Mouse (Mus musculus): ENCODE results near the gene Slc25a5. TPM values are rescaled to one million over a fixed set of nuclear protein-coding genes. Genes with fewer than 3 reads are reported as not detected.

The Slc25a5 gene
- polyA plus RNA-seq (2014; fragmentation: Nextera tagmentation; extraction: Ambion mirVana): 838 and 851 TPM in 2 replicates

DNA sequence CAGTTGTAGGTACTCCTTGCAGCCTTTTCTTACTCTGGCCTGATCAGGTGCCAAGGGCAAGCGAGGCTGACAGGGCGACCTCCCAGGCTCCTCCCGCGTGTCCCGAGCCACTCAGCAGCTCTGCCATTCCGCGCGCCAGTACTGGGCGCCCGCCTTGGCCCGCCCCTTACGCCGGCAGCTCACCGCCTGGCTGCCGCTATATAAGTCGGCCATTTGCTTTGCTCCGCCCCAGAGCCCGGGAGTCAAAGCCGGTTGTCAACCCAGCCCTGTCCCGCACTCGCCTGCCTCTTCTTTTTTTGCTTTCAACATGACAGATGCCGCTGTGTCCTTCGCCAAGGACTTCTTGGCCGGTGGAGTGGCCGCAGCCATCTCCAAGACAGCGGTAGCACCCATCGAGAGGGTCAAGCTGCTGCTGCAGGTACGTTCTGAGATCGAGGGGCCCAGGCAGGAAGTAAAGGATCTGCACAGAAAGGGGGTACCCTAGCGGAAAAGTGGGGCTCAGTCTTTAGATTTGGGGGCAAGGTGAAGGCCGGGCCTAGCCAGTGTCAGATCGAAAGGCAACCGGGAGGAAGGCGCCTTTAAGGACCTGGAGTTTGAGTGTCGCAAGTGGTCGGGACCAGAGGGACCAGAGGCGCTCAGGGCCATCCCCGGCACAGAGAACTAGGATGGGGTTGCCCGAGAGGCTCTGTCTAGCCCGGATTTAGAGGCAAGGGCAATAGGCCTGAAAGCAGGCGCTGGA lies at the start of gene Slc25a5:
Slc25a5 (plus strand) TSS at position 228 of the 739 bp plus-strand sequence.
- no peaks in the 10 kb centered on the region for H3K4me1 ChIP-seq (ENCODE audit: control insufficient read depth, insufficient read depth, low read length)
- no peaks in the 10 kb centered on the region for H3K9me3 ChIP-seq (ENCODE audit: control insufficient read depth, low read length)
- H3K27ac ChIP-seq (ENCODE audit: low read depth, low read length): peak within 1 kb of the TSS; percentile 87
- peaks cover 10% of the 10 kb centered on the region for H3K36me3 ChIP-seq (ENCODE audit: control insufficient read depth, insufficient read depth, low read length)
- peak; percentile 95 for ATAC-seq (ENCODE audit: low FRiP score, low TSS enrichment)
- peak within 1 kb of the TSS; percentile 59 for H3K4me3 ChIP-seq (ENCODE audit: low read length)
- peak within 1 kb of the TSS; percentile 79 for H3K9ac ChIP-seq (ENCODE audit: low read depth, low read length)
- 26% methylated on average over 41 of the region's 41 CpGs for WGBS
- H3K4me2 ChIP-seq (replicated peaks; ENCODE audit: low read depth, low read length): peak within 1 kb of the TSS; percentile 44
- no peaks in the 10 kb centered on the region for H3K27me3 ChIP-seq (ENCODE audit: control insufficient read depth, insufficient read depth, low read length)

DNA sequence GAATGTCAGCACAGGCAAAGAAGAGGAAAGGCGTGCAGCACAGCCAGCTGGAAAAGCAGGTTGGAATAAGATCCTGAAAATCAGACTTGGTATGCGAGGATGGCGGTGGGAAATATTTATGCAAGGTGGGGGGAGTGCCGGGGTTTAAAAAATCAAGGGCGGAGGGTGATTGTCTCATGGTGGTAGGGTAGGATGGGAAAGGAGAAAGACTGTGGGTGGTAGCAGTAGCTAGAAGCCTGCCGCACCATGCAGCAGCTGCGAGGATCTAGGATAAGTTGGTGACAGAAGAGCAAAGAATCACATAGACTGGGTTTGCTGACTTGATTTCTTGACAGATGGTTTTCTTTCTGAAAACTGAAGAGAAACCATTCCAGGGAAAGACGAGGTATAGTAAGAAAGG lies 48.7 kb upstream of the Slc25a5 start:
- Histone ChIP-seq H3K36me3 (ENCODE audit: control insufficient read depth, insufficient read depth, low read length) (no peaks in the 10 kb centered on the region), H3K9me3 (ENCODE audit: control insufficient read depth, low read length) (no peaks in the 10 kb centered on the region), H3K4me2 (replicated peaks; ENCODE audit: low read depth, low read length) (no peak overlapping the region), H3K27ac (ENCODE audit: low read depth, low read length) (no peak overlapping the region), H3K9ac (ENCODE audit: low read depth, low read length) (no peak overlapping the region), H3K27me3 (ENCODE audit: control insufficient read depth, insufficient read depth, low read length) (no peaks in the 10 kb centered on the region), H3K4me3 (ENCODE audit: low read length) (no peak overlapping the region), H3K4me1 (ENCODE audit: control insufficient read depth, insufficient read depth, low read length) (no peaks in the 10 kb centered on the region)
- 75% methylated on average over 8 of the region's 8 CpGs for WGBS
- no peak for ATAC-seq (ENCODE audit: low FRiP score, low TSS enrichment)

DNA sequence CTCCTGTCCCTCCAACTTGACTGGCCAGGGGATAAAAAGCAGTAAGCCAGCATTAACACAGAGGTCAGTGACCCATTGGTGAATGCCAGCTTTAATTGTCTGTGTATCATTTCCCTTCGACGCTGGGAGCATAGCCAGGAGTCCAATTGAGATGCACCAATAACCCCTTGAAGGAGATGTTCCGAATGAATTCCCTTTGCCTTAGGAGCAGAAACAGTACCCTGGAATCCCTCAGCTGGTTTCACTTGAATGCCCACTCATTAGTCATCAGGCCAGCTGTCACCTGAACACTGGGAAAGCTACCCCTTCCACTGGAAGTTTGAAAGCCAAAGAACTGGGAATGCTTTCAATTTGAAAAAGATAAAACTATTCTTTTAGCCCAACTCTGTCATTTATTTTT lies 46.9 kb upstream of the Slc25a5 start:
- no peak overlapping the region for H3K4me3 ChIP-seq (ENCODE audit: low read length)
- 66% methylated on average over 3 of the region's 3 CpGs for WGBS
- no peak overlapping the region for H3K27ac ChIP-seq (ENCODE audit: low read depth, low read length)
- 0 out of 2 replicates have a peak, but pooled peaks have one; percentile 78 for ATAC-seq (ENCODE audit: low FRiP score, low TSS enrichment)
- H3K9me3 ChIP-seq (ENCODE audit: control insufficient read depth, low read length): no peaks in the 10 kb centered on the region
- no peak overlapping the region for H3K4me2 ChIP-seq (replicated peaks; ENCODE audit: low read depth, low read length)
- H3K36me3 ChIP-seq (ENCODE audit: control insufficient read depth, insufficient read depth, low read length): no peaks in the 10 kb centered on the region
- no peak overlapping the region for H3K9ac ChIP-seq (ENCODE audit: low read depth, low read length)
- H3K4me1 ChIP-seq (ENCODE audit: control insufficient read depth, insufficient read depth, low read length): no peaks in the 10 kb centered on the region
- H3K27me3 ChIP-seq (ENCODE audit: control insufficient read depth, insufficient read depth, low read length): no peaks in the 10 kb centered on the region

DNA sequence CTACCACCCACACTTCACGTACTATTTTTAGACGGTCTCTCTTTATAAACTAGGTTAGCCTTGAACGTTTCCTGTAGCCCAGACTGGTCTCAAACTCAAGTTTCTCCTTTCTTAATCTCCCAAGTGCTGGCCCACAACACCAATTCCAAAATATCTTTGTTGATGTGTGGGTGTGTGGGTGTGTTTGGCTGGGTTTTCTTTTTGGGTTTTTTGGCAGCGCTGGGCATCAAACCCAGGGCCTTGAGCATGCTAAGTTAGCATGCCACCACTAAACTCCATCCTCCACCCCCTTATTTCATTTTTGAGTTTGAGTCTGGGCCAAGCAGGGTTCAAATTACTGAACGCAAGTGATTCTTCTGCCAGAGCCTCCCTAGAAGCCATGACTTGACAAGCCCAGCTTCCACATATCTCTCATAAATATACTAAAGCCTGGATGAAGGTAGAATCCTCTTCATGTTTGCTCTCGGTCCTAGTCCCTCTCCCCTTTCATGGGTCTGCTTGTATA lies 46.1 kb upstream of the Slc25a5 start:
- H3K4me3 ChIP-seq (ENCODE audit: low read length): no peak overlapping the region
- no peak overlapping the region for H3K9ac ChIP-seq (ENCODE audit: low read depth, low read length)
- 72% methylated on average over 6 of the region's 6 CpGs for WGBS
- H3K27ac ChIP-seq (ENCODE audit: low read depth, low read length): no peak overlapping the region
- ATAC-seq (ENCODE audit: low FRiP score, low TSS enrichment): no peak
- no peaks in the 10 kb centered on the region for H3K9me3 ChIP-seq (ENCODE audit: control insufficient read depth, low read length)
- H3K4me1 ChIP-seq (ENCODE audit: control insufficient read depth, insufficient read depth, low read length): no peaks in the 10 kb centered on the region
- H3K4me2 ChIP-seq (replicated peaks; ENCODE audit: low read depth, low read length): no peak overlapping the region
- no peaks in the 10 kb centered on the region for H3K36me3 ChIP-seq (ENCODE audit: control insufficient read depth, insufficient read depth, low read length)
- H3K27me3 ChIP-seq (ENCODE audit: control insufficient read depth, insufficient read depth, low read length): no peaks in the 10 kb centered on the region

DNA sequence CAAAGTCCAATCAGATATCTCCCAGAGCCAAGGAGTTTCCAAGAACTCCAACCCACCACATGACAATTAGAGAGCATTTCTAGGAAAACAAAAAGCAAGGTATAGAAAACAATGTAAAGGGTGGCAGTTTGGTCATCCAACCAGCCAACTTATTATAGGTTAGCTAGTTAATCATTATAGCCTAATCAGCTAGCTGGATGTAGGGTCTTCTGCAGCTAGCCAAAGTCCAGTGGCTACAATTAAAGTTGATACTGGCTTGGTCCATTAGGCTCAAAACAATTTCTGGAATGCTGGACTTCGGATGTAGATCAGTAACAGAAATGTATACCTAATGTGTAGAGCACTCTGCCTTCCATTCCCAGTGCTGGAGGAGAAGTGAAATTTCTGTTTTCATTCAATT lies 44.9 kb upstream of the Slc25a5 start:
- no peaks in the 10 kb centered on the region for H3K4me1 ChIP-seq (ENCODE audit: control insufficient read depth, insufficient read depth, low read length)
- ATAC-seq (ENCODE audit: low FRiP score, low TSS enrichment): no peak
- H3K27ac ChIP-seq (ENCODE audit: low read depth, low read length): no peak overlapping the region
- 81% methylated on average over 1 of the region's 1 CpGs for WGBS
- H3K4me3 ChIP-seq (ENCODE audit: low read length): no peak overlapping the region
- no peaks in the 10 kb centered on the region for H3K36me3 ChIP-seq (ENCODE audit: control insufficient read depth, insufficient read depth, low read length)
- no peaks in the 10 kb centered on the region for H3K9me3 ChIP-seq (ENCODE audit: control insufficient read depth, low read length)
- H3K27me3 ChIP-seq (ENCODE audit: control insufficient read depth, insufficient read depth, low read length): no peaks in the 10 kb centered on the region
- no peak overlapping the region for H3K4me2 ChIP-seq (replicated peaks; ENCODE audit: low read depth, low read length)
- no peak overlapping the region for H3K9ac ChIP-seq (ENCODE audit: low read depth, low read length)

DNA sequence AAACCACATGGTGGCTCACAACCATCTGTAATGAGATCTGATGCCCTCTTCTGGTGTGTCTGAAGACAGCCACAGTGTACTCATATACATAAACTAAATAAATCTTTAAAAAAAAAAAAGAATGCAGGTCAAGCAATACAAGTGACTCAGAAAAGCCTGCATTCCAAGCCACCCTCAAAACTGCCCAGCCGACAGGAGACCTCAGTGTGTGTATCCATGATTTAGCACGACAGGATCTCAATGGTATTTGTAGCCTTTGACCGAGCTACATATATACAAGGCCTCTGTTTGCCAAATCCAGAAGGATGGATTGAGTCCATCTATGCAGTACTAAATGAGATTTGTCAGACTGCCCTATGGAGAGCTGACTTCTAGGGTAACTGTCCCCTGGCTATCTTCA lies 42.9 kb upstream of the Slc25a5 start:
- no peaks in the 10 kb centered on the region for H3K36me3 ChIP-seq (ENCODE audit: control insufficient read depth, insufficient read depth, low read length)
- H3K27me3 ChIP-seq (ENCODE audit: control insufficient read depth, insufficient read depth, low read length): no peaks in the 10 kb centered on the region
- no peak overlapping the region for H3K9ac ChIP-seq (ENCODE audit: low read depth, low read length)
- WGBS: 88% methylated on average over 3 of the region's 3 CpGs
- no peak for ATAC-seq (ENCODE audit: low FRiP score, low TSS enrichment)
- H3K4me3 ChIP-seq (ENCODE audit: low read length): no peak overlapping the region
- no peaks in the 10 kb centered on the region for H3K4me1 ChIP-seq (ENCODE audit: control insufficient read depth, insufficient read depth, low read length)
- no peaks in the 10 kb centered on the region for H3K9me3 ChIP-seq (ENCODE audit: control insufficient read depth, low read length)
- no peak overlapping the region for H3K27ac ChIP-seq (ENCODE audit: low read depth, low read length)
- H3K4me2 ChIP-seq (replicated peaks; ENCODE audit: low read depth, low read length): no peak overlapping the region

DNA sequence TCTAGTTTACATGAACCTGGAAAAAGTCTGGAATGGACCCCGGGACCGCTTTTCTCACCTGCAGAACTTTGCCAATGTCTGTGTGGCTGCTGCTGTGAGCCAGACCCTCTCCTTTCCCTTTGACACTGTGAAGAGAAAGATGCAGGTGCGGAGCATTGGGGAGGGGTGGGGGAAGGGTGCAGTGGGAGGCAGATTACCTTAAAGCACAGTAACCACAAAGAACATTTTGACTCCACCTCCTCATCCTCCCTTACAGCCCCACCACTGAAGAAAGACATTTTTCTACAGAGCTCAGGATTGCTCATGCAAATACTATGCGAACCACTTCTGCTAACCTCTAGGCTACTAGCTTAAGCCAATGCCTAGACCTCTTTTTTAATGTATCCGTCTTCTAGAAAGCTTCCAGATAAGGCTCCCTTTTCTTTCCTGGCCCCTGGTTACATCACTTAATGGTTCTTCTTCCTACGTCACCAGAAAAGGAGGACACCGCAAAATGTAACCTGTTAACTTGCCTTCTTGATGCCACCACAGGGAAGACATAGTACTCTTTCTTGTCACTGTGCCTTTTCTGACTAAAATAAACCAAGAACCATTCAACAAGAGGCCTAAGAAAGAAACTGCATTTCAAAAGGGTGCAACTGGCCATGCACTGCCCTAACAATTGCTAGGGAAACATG lies 37.5 kb upstream of the Slc25a5 start:
- H3K9ac ChIP-seq (ENCODE audit: low read depth, low read length): no peak overlapping the region
- no peak overlapping the region for H3K27ac ChIP-seq (ENCODE audit: low read depth, low read length)
- no peaks in the 10 kb centered on the region for H3K9me3 ChIP-seq (ENCODE audit: control insufficient read depth, low read length)
- no peaks in the 10 kb centered on the region for H3K36me3 ChIP-seq (ENCODE audit: control insufficient read depth, insufficient read depth, low read length)
- no peak overlapping the region for H3K4me3 ChIP-seq (ENCODE audit: low read length)
- WGBS: 76% methylated on average over 7 of the region's 7 CpGs
- no peak overlapping the region for H3K4me2 ChIP-seq (replicated peaks; ENCODE audit: low read depth, low read length)
- no peak for ATAC-seq (ENCODE audit: low FRiP score, low TSS enrichment)
- no peaks in the 10 kb centered on the region for H3K4me1 ChIP-seq (ENCODE audit: control insufficient read depth, insufficient read depth, low read length)
- no peaks in the 10 kb centered on the region for H3K27me3 ChIP-seq (ENCODE audit: control insufficient read depth, insufficient read depth, low read length)

DNA sequence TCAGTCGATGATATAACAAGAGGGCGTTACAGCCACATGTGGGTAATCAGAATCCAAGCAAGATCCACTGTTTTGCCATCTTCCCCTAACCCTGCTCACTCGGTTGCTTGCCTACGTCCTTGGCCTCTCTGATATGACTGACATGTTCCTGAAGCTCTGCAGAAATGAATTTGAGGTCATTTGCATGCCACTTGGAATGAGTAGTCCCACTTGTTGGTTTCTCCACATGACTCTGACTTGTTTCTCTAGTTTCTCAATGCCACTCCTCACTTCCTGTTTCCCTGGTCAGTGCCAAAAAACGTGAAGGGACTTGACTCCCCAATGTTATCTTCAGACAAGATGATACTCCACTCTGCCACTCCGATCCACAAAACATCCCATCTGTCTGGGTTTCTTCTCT lies 36.9 kb upstream of the Slc25a5 start:
- H3K9ac ChIP-seq (ENCODE audit: low read depth, low read length): no peak overlapping the region
- H3K9me3 ChIP-seq (ENCODE audit: control insufficient read depth, low read length): no peaks in the 10 kb centered on the region
- 62% methylated on average over 6 of the region's 6 CpGs for WGBS
- no peaks in the 10 kb centered on the region for H3K4me1 ChIP-seq (ENCODE audit: control insufficient read depth, insufficient read depth, low read length)
- H3K4me3 ChIP-seq (ENCODE audit: low read length): no peak overlapping the region
- ATAC-seq (ENCODE audit: low FRiP score, low TSS enrichment): no peak
- H3K27ac ChIP-seq (ENCODE audit: low read depth, low read length): no peak overlapping the region
- H3K36me3 ChIP-seq (ENCODE audit: control insufficient read depth, insufficient read depth, low read length): no peaks in the 10 kb centered on the region
- no peak overlapping the region for H3K4me2 ChIP-seq (replicated peaks; ENCODE audit: low read depth, low read length)
- H3K27me3 ChIP-seq (ENCODE audit: control insufficient read depth, insufficient read depth, low read length): no peaks in the 10 kb centered on the region

DNA sequence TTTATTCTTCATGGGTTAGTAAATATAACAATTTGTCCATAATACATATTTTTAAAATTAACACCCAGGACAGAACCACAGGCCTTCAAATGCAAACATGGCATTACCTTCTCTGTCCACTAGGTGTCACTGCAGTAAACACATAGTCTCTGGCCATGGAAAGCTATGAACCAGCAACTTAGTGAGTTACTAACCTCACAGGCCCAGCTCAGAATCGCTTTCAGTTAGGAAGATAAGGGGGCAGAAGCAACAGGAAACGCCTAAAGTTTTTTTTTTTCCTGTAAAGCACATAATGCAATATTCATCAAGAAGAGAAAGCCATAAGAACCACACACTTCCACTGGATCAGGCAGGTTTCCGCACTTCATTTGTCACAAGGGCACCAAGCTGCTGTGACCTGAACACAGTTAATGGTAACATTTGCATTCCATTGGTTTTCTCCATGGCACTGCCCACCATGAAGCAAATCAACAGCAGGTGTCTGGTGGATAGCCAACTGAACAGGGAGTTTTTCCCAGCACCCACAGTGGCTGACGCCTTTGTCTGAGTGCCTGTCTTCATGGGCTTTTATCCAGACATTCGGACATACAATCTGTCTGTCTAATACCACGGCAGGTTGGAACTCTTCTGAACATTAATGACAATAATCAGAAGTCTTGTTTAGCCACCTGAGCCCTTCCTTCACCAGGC lies 34.4 kb upstream of the Slc25a5 start:
- Histone ChIP-seq H3K4me2 (replicated peaks; ENCODE audit: low read depth, low read length) (no peak overlapping the region), H3K27me3 (ENCODE audit: control insufficient read depth, insufficient read depth, low read length) (no peaks in the 10 kb centered on the region), H3K36me3 (ENCODE audit: control insufficient read depth, insufficient read depth, low read length) (no peaks in the 10 kb centered on the region), H3K9me3 (ENCODE audit: control insufficient read depth, low read length) (no peaks in the 10 kb centered on the region), H3K4me3 (ENCODE audit: low read length) (no peak overlapping the region), H3K4me1 (ENCODE audit: control insufficient read depth, insufficient read depth, low read length) (no peaks in the 10 kb centered on the region), H3K27ac (ENCODE audit: low read depth, low read length) (no peak overlapping the region), H3K9ac (ENCODE audit: low read depth, low read length) (no peak overlapping the region)
- ATAC-seq (ENCODE audit: low FRiP score, low TSS enrichment): no peak
- WGBS: 62% methylated on average over 6 of the region's 6 CpGs

Data from kidney, embryonic 14.5 days (tissue).